Mouse (Mus musculus) liver, adult 2 months (tissue): ENCODE data around the gene Hpn. TPM values are rescaled to one million over a fixed set of nuclear protein-coding genes. Genes with fewer than 3 reads are reported as not detected.

ENCODE experiments used
- DNase-seq: peaks from one replicate; pipeline ENCODE4 v3.0.0-alpha.2; 2011; ENCODE audit warnings: low read depth, low spot score; ENCODE audit errors: extremely low read depth
- H3K27ac ChIP-seq: fragments of 200-500 bp; replicated peaks from 2 replicates; pipeline ENCODE4 v1.5.1; 2012; ENCODE audit warnings: low read depth, mild to moderate bottlenecking, control low read depth, inconsistent platforms, low read length; ENCODE audit not compliant: insufficient read depth
- H3K27me3 ChIP-seq: fragments of 200-500 bp; 2 replicates; pipeline ENCODE4 v1.6.1; 2012; ENCODE audit warnings: mild to moderate bottlenecking, moderate library complexity, low read length, inconsistent platforms; ENCODE audit not compliant: control insufficient read depth, insufficient read depth
- H3K36me3 ChIP-seq: fragments of 200-500 bp; 2 replicates; pipeline ENCODE4 v1.6.1; 2012; ENCODE audit warnings: low read length, inconsistent platforms; ENCODE audit not compliant: control insufficient read depth, insufficient read depth
- H3K4me1 ChIP-seq: fragments of 200-500 bp; 2 replicates; pipeline ENCODE4 v1.6.1; 2011; ENCODE audit warnings: low read length; ENCODE audit not compliant: control insufficient read depth, insufficient read depth
- H3K4me3 ChIP-seq: fragments of 200-500 bp; 2 replicates; pipeline ENCODE4 v1.5.1; 2011; ENCODE audit warnings: low read depth, mild to moderate bottlenecking, control low read depth, low read length, moderate library complexity; ENCODE audit not compliant: insufficient read depth
- H3K79me2 ChIP-seq: fragments of 200-500 bp; 2 replicates; pipeline ENCODE4 v1.6.1; 2012; ENCODE audit warnings: inconsistent platforms, mild to moderate bottlenecking, low read length, moderate library complexity; ENCODE audit not compliant: control insufficient read depth, insufficient read depth
- H3K9ac ChIP-seq: fragments of 200-500 bp; 2 replicates; pipeline ENCODE4 v1.6.1; 2012; ENCODE audit warnings: low read depth, mild to moderate bottlenecking, control low read depth, inconsistent platforms, low read length
- CTCF ChIP-seq: fragments of 200-500 bp; IDR thresholded peaks from 2 replicates; pipeline ENCODE4 v1.5.1; 2011; ENCODE audit warnings: low read depth, low read length, control low read depth
- POLR2A ChIP-seq: fragments of 200-500 bp; IDR thresholded peaks from 2 replicates; pipeline ENCODE4 v1.6.1; 2011; ENCODE audit warnings: low read length, control low read depth; ENCODE audit not compliant: insufficient read depth; ENCODE audit errors: extremely low read depth
- WGBS: fragments of 180-500 bp; shearing (Covaris S2); methylation state at CpG from one replicate; pipeline ENCODE4 v1.1.7; 2018; 5-methylcytosine and 5-hydroxymethylcytosine counted together
- polyA plus RNA-seq: library from polyadenylated mRNA; depleted of rRNA; stranded (reverse); fragments of >200 nt; gene quantifications from 2 replicates; pipeline ENCODE4 v1.2.3, GENCODE M21; 2012
- total RNA-seq: library from RNA; depleted of rRNA; stranded (reverse); fragments of >200 nt; gene quantifications from 2 replicates; pipeline ENCODE4 v1.2.3, GENCODE M21; 2014

Hpn gene
- total and polyA plus RNA-seq, 2 experiments, result 282 to 883 TPM

GRCm38 (mm10) chr7:31082831-31083588 lies 32.1 kb downstream of the Hpn start:
- H3K4me3 ChIP-seq, result no peak overlapping the region
- H3K9ac ChIP-seq, result no peak overlapping the region
- WGBS, result 37% methylated on average over 14 of the region's 14 CpGs
- H3K36me3 ChIP-seq, result no peaks in the 10 kb centered on the region
- TF ChIP-seq CTCF, result no peak
- TF ChIP-seq POLR2A, result no peak
- H3K27me3 ChIP-seq, result no peaks in the 10 kb centered on the region
- peaks cover 30% of the 10 kb centered on the region for H3K4me1 ChIP-seq
- peak overlapping the region; percentile 56 for H3K27ac ChIP-seq
- DNase-seq, result peak; percentile 91
- H3K79me2 ChIP-seq, result no peaks in the 10 kb centered on the region

- Histone ChIP-seq H3K4me1 (peaks cover 23% of the 10 kb centered on the region), H3K9ac (no peak overlapping the region), H3K36me3 (no peaks in the 10 kb centered on the region), H3K27me3 (no peaks in the 10 kb centered on the region), H3K4me3 (no peak overlapping the region), H3K27ac (no peak overlapping the region), H3K79me2 (no peaks in the 10 kb centered on the region)
- no peak for TF ChIP-seq CTCF
- TF ChIP-seq POLR2A, result no peak
- no peak for DNase-seq
Measured at GRCm38 (mm10) chr7:31082106-31082505, 33.0 kb downstream of the Hpn start.

- Histone ChIP-seq H3K27ac (no peak overlapping the region), H3K4me1 (peaks cover 23% of the 10 kb centered on the region), H3K27me3 (no peaks in the 10 kb centered on the region), H3K36me3 (no peaks in the 10 kb centered on the region), H3K79me2 (no peaks in the 10 kb centered on the region), H3K4me3 (no peak overlapping the region), H3K9ac (no peak overlapping the region)
- DNase-seq, result no peak
- WGBS, result 86% methylated on average over 1 of the region's 1 CpGs
- TF ChIP-seq POLR2A (no peak), CTCF (no peak)
Measured at GRCm38 (mm10) chr7:31081106-31081505, 34.0 kb downstream of the Hpn start.

- no peak overlapping the region for H3K9ac ChIP-seq
- no peaks in the 10 kb centered on the region for H3K36me3 ChIP-seq
- H3K79me2 ChIP-seq, result no peaks in the 10 kb centered on the region
- H3K27me3 ChIP-seq, result no peaks in the 10 kb centered on the region
- WGBS, result 86% methylated on average over 3 of the region's 3 CpGs
- H3K27ac ChIP-seq, result peak overlapping the region; percentile 58; the same call in 1 of the 2 replicates
- peaks cover 23% of the 10 kb centered on the region for H3K4me1 ChIP-seq
- no peak for TF ChIP-seq POLR2A
- no peak for DNase-seq
- H3K4me3 ChIP-seq, result no peak overlapping the region
Measured at GRCm38 (mm10) chr7:31080611-31081010, 34.5 kb downstream of the Hpn start.

GRCm38 (mm10) chr7:31079670-31080069 lies 35.4 kb downstream of the Hpn start:
- 69% methylated on average over 8 of the region's 8 CpGs for WGBS

GRCm38 (mm10) chr7:31077885-31078445 lies 37.1 kb downstream of the Hpn start:
- no peak overlapping the region for H3K27ac ChIP-seq
- no peaks in the 10 kb centered on the region for H3K27me3 ChIP-seq
- H3K4me1 ChIP-seq, result peaks cover 10% of the 10 kb centered on the region
- no peaks in the 10 kb centered on the region for H3K79me2 ChIP-seq
- no peak overlapping the region for H3K9ac ChIP-seq
- H3K36me3 ChIP-seq, result no peaks in the 10 kb centered on the region
- no peak for TF ChIP-seq POLR2A
- peak; percentile 55 for TF ChIP-seq CTCF
- 52% methylated on average over 5 of the region's 5 CpGs for WGBS
- DNase-seq, result no peak
- no peak overlapping the region for H3K4me3 ChIP-seq

More at GRCm38 (mm10) chr7:31079670-31080069, 35.4 kb downstream of the Hpn start:
- H3K79me2 ChIP-seq, result no peaks in the 10 kb centered on the region
- H3K27me3 ChIP-seq, result no peaks in the 10 kb centered on the region
- DNase-seq, result peak; percentile 87
- H3K4me1 ChIP-seq, result peaks cover 23% of the 10 kb centered on the region
- TF ChIP-seq CTCF (no peak), POLR2A (no peak)
- no peak overlapping the region for H3K4me3 ChIP-seq
- peak overlapping the region; percentile 58; the same call in 1 of the 2 replicates for H3K27ac ChIP-seq
- no peak overlapping the region for H3K9ac ChIP-seq
- H3K36me3 ChIP-seq, result no peaks in the 10 kb centered on the region
